Mouse (Mus musculus) brain, adult 2 months (tissue): ENCODE measurements around the gene Slc17a3.

Experiments
- DNase-seq: peaks from one replicate; pipeline ENCODE4 v3.0.0; 2011; ENCODE audit warnings: low read depth, low spot score

The Slc17a3 gene

DNA sequence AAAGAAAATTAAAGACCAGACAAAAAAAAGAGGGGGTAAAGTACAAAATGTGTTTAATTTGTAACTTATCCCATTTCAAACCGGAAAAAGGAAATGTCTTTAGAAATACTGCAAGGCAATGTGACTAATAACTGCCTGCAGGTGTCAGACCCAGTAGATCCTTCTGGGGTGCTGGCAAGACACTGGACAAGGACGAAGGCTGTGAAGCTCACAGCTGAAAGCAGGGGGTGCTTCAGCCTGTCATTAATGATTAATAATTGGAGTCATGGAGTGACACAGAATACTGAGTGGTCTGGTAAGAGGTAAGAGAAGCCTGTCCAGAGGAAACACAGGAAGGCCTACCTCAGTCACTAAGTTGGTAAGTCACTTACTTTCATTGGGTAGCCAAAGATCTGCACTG is at the start of gene Slc17a3:
Gene Slc17a3 (plus strand): TSS at position 127 of the 400 bp plus-strand sequence.
- DNase-seq = no peak

DNA sequence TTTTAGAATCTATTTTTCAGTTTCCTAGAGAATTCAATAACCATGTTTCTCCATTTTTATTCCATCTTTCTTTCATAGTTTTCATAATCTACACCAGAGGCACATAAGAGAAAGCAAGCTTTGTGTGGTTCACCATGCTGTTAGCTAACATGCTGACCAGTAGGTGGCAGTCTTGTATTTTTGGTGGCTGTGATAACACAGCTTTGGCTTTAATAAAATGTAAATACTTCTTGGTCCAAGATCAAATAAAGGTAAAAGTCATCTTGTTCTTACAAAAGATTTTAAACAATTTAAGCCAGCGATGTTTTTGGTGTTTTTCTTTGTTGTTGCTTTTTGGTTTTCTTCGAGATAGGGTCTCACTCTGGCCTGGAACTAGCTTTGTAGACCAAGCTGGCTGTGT is 46.7 kb upstream of the Slc17a3 start:
- peak; percentile 75 for DNase-seq

DNA sequence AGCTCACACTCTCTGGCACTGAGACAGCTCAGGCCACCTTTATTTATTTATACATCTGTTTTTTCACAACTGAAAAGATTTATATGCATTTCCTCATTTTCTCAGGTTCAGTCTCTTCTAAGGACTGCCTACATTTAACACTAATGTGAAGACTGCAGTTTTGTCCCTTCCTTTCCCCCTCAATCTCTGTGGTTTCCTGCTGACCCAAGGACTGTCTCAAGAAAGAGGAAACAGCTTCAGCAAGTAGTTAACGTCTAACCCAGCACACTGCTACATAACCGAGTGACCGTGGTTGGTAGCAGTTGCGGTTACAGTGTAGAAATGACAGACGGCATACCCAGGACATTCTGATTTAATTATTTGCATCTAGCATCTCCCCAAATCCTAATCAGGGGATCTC is 39.8 kb upstream of the Slc17a3 start:
- DNase-seq = no peak

DNA sequence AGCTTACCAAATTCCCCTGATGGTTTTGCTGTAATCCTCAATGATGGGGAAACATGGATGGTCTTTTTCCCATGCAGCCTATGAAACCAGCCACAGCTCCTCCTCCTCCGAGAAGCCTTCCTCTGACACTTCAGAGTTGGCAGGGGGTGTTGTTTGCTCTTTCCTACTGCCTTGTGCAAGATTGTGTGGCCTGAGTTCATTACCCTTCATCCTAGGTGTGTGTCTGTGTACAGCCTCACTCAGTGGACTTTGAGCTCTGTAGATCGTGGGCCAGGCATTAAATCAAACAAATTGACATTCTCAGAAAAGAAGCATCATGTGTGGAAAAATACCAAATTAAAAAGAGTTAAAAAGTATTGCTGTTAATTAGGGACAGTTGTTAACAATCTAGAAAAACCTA is 34.7 kb upstream of the Slc17a3 start:
- no peak for DNase-seq

DNA sequence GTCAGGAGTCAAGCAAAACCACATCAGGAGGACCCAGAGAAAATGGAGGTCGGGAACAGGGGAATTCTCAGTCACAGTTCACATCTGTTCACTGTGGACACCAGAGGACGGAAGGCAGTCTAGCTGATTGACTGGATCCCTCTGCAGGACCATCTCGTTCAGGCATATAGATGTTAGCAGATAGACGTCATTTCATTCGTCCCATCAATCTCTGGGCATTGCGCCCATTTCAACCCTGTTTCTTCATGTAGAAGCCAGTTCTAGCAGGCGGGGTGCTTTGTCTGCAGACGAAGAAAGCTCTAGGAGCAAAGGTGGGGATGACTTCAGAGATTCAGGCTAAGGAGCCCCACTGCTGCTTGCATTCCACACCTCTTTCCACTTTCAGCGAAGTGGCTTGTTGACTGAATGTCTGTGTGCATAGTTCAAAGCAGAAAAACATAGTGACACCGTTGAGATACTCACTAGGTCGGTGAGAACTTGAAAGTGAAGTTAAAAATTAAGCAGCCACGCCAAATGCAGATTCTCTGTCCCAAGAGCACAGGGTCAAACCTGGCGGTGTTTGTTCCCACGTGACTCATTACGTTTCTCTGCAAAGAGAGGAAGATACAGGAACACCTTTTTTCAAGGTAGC is 32.7 kb upstream of the Slc17a3 start, which contains the start of gene Slc17a2:
Gene Slc17a2 (plus strand): TSS at position 572 of the 631 bp plus-strand sequence.
- DNase-seq = no peak

DNA sequence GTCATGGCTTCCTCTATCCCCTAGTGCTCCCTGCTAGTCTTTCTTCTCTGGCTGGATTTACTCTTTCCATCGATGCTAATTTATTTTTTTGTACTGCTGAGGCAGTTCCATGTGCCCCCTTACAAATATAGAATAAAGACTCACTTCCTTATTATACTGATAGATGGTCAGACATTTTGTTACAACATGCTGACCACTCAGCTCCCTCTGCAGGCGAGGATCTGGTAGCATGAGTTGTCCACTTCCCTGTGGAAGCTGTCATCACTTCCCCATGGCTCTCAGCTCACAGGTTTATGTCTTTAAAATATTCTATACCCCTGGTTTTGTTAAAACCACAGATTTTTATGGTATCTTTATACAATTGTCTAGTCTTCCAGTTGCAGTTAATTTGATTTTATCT is 23.1 kb upstream of the Slc17a3 start:
- no peak for DNase-seq

DNA sequence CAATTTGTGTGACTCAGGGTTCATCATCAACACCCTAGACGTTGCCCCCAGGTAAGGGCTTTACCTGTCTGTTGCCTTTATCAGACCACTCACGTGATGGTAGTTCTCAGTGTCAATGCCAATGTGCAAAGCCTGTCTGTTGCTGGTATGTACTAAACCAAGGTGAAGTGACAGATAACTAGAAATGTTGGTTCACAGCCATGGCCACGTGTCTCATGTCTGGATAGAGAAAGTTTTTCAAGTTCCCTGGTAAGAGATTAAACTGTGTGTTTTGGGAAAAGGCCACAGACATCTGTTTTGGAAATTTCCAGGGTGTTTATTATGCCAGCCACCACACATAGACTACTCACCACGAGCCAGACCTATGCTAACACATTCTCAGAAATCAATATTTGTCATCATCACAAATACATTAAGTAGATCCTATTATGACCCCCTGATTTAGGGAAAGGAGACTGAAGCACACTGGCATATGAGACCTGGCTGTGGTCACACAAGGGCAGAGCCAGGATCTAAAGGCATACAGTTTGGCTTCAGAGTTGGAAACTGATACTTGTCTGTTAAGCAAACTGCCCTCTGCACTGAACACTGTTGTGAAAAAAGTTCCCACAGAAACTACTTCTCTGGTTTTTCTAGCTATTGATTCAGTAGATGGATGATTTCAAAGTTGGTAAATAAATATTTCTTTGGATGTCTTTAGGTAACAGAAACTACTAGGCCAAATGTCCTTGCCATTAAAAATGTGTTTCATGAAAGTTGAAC is 18.9 kb upstream of the Slc17a3 start:
- DNase-seq = no peak

DNA sequence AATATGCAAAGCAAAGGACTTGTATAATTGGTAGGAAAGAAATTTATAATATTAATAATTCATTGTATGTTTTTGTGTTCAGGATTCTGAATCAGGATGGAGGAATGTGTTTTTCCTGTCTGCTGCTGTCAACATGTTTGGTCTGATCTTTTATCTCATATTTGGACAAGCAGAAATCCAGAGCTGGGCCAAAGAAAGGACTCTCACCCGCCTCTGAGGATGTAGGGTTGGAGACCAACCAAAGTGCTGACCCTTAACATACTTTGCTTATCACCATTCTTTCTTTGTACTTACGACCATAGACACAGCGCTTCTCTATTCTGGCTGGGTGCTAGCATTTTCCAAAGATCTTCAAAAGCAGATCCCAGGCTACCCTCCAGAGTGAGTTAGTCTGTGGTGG is 17.0 kb upstream of the Slc17a3 start:
- no peak for DNase-seq

DNA sequence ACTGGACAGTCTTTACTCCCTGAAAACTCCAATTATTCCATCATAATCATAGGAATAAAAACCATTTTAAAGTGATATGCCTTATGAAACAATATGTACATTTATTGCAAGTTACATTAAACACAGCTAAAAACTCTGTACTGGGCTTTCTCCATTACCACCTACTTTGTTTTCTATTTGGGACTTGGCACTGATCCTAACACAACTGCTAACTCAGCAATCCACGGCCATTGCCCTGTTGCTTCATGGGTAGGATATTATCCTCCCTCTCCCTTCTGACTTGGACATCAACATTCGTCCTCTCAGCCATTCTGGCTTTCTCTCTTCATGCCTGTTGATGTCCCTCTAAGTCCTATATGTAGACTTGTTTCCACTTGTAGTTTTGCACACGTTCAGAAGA is 12.6 kb upstream of the Slc17a3 start:
- no peak for DNase-seq

DNA sequence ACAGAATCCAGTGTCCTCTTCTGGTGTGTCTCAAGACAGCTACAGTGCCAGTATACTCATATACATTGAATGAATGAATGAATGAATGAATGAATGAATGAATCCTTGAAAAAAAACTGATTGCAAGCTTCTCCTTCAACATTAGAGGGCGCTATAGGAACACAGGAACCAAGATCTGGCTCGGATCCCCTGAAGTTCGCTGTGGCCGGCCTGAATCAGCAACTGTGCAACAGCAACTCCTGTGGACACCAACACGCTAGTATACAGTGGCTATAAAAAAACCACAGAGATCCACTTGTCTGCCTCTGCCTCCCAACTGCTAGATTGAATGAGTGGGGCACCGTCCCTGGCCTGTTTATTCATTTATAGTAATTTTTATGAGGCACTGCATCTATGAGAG is 6.2 kb upstream of the Slc17a3 start:
- peak; percentile 69 for DNase-seq

DNA sequence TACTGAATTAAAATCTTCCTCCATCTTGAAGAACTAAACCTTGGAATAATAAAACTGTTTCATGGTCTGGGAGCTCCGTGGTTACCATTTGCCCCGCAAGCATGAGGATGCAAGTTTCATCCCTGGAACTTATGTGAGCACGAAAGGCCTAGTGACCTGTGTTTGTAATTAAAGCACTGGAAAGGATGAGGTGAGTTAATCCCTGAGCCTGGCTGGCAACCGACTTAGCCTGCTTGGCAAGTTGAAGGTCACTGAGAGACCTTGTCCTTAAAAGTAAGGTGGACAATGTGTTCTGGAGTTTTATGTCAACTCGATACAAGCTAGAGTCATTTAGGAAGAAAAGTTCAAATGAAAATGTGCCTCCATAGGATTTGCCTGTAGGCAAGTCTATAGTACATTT is 4.4 kb upstream of the Slc17a3 start:
- no peak for DNase-seq

DNA sequence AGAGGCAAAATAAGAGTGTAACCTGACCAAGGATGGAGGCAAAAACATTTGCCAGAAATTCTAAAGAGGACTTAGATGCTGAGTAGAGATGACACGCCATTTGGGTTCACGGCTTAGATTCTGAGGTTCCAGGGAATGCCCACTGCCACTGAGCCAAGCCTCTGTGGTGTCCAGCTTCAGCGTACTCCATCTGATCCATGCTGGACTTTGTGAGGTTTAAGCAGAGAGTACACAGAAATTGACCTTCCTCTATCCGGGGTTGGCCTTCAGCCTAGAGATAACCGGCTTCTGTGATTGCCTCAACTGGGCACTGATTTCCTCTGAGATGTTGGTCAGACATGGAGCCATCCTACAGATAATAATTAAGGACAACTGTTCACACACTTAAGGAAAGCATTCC is 2.6 kb upstream of the Slc17a3 start:
- no peak for DNase-seq

DNA sequence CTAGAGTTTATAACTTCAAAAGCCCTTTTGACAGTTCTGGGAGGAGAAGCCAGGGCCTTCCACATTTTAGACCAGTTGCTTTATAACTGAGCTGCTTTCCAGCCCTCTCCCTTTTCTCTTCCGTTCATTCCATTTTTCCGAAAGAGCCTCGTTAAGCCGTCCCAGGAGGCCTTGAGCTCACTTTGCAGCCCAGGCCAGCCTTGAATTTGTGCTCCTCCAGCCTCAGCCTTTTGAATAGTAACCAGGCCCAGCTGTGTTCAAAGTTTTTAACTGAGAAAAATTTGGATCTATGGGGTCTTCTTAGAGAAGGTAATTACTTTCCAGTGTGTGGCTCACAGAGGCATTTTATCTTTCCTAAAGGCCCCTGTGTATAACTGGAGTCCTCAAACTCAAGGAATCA is 6.6 kb downstream of the Slc17a3 start:
- no peak for DNase-seq

DNA sequence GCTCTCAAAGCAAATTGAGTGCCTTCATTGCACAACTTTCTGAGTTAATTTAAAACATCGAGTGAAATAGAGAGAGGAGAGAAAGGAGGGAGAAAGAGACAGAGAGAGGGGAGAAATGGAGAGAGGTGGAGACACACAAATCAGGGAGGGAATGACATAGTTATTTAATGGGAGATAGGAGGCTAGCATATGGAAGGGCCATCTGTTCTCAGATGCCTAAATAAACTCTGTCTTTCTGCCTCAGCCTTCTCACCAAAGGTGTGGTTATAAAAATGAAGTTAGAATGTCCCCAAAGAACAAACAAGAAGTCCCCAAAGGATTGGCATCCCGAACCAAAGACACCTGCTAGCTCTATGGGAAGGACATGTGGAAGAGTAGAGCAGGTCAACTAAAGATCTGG is 10.1 kb downstream of the Slc17a3 start:
- DNase-seq = peak; percentile 69

DNA sequence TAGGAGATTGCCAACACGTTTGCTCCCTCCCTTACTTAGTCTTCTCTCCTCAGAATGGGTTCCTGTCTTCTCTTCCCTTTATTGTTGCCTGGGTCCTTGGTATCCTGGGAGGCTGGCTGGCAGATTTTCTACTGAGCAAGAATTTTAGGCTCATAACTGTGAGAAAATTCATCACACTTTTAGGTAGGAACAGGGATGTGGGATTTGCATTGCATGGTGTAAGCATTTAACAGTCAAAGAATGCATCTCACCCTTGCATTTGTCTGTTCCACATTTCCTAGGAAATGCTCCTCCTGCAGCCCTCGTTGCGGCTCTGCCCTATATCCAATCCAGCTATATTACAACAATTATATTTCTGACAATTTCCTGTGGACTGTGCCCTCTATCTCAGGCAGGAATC is 17.2 kb downstream of the Slc17a3 start:
- DNase-seq = peak; percentile 42

DNA sequence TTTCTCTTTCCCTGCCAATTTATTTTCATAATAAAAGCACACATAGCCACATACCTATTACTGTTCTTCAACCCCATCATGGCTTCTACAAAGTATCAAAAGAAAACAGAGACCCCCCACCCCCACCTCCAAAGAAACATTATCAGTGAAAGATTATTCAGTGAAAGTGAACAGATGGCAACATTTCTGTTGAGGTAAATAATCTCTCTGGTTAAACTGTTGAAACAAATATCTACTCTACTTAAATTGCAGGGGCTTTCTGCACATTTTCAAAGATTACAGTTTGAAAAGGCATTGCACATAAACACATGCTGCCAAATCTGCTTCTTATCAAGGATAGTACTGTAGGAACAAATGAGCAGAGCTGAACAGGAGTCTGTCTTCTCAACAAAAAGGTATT is 22.6 kb downstream of the Slc17a3 start:
- no peak for DNase-seq

DNA sequence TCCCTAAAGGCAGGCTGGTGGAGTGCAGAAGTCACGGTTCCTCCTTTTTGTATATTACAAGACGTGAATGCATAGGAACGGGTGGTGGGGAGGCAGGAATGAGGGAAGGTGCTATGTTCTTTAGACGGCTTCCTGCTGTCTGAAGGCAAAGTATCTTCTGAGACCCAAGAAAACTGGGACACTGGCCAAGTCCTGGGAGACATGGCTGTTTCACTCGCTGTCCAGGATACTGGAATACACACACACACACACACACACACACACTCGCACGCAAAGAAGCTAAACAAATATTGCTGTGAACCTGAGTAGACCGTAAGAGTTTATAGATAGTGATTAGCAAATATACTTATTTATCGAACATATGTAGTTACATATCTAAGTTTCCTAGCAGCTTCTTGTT is 25.5 kb downstream of the Slc17a3 start:
- DNase-seq = no peak

DNA sequence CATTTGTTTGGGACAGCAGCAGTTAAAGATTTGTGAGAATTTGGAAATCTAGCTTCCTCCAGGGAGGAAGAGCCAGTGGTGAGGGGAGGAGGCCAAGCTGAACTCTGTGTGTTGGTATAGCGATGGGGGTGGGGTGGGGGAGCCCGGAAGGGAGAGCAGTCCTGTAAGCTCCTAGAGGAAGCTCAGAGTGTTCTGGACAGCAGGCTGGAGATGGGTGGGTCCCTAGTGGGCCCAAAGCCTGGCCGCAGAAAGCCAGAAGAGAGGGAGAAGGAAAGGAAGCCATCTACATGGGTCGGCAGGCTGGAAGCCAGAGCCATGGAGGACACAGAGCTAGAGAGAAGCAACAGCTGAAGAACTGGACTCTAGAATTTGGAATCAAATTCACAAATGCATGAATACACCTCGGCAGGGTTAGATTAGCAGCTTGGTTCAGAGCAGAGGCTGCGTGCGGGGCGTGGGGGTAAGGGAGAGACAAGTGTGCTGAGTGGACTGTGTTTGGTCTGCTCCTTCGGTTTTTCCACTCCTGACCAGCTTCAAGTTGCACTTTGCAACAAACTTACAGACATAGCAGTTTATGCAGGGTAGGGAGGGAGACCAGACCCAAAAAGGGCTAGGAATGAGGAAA is 27.0 kb downstream of the Slc17a3 start:
- DNase-seq = no peak

DNA sequence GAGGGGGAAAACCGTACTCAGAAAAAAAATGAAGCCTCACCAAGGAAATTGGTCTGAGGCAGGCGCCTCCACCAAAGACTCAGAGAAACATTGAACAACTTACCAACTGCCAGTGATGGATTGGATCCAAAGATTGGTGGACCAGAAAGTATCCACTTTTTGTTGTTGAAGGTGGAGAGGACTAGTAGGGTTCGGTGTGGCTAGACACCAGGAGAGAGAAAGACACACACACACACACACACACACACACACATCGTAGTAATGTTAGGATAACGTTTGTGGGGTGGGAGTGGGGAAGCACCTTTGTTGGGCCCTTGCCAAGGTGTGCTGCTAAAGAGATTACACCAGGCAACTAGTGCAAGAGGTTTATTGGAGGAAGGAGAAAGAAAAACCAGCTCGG is 27.8 kb downstream of the Slc17a3 start:
- no peak for DNase-seq

DNA sequence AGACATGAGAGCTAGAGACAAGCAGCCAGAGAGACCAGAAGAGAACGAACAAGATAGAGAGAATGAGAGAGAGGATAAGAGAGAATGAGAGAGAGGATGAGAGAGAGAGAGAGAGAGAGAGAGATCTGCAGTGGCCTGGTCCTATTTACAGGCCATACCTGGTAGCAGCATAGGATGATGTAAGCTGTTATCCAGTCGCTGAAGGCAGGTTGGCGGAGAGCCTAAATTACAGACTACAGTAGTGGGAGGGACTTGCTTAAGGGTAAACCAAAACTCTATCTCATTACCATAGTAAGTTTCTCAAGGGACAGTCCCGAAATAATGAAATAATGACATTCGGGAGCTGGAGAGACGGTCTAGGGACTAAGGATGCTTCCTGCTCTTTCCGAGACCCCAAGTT is 28.2 kb downstream of the Slc17a3 start, which contains the start of gene Slc17a1:
Gene Slc17a1 (plus strand): TSS at position 346 of the 400 bp plus-strand sequence.
- DNase-seq = no peak

DNA sequence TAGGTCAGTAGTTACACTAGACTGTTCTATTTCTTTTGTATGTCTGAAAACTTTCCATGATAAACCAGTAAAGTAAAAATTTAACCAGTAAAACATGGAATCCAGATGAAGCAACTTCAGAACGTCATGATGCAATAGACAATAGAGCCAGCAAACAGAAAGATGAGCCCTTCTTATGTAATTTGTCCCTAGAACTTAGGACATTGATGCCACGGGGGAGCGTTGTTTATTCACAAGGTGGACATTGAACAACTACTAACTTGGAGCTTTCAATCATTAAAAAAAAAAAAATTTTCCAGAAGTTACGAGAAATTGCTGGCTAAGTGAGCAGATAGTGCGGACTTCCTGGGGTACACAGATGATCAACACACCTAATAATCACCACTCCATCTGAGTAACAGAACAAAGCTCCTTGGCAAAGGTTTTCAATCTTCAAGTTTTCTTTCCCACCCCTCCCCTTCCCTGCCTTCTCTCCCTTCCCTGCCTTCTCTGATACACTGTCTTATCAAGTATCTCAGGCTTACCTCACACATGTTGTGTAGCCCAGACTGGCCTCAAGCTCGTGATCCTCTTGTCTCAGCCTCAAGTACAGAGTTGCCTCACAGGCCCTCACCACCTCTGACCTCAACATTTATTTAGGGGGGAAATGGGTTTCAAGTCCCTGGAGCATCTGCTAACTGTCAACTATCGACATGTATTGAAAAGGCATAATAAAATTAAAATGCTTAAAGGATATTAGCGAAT is 29.7 kb downstream of the Slc17a3 start:
- DNase-seq = no peak

DNA sequence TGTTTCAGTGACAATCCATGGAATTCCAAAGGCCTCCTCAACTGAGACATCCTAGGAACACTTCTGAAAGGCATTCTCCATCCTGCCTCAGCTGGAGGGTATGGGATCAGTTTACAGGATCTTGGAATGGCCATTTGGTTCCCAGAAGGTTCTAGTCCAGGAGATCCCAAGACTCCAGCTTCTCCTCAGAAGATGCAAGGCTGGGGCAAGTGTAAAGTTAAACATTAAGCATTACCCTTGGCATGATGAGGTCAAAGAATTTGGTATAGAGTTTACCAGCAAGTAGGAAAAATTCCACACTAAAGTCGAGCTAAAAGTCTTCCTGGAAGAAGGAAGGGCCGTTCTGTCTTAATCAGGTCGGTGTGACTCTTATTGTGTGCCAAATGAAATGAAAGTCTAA is 30.8 kb downstream of the Slc17a3 start:
- DNase-seq = no peak
